Mouse (Mus musculus) liver, adult 2 months (tissue): ENCODE data around the gene Ak5. TPM values are rescaled to one million over a fixed set of nuclear protein-coding genes. Genes with fewer than 3 reads are reported as not detected.

Source experiments
- DNase-seq: peaks from one replicate; pipeline ENCODE4 v3.0.0-alpha.2; 2011; ENCODE audit warnings: low read depth, low spot score; ENCODE audit errors: extremely low read depth
- H3K27ac ChIP-seq: fragments of 200-500 bp; replicated peaks from 2 replicates; pipeline ENCODE4 v1.5.1; 2012; ENCODE audit warnings: low read depth, mild to moderate bottlenecking, control low read depth, inconsistent platforms, low read length; ENCODE audit not compliant: insufficient read depth
- H3K27me3 ChIP-seq: fragments of 200-500 bp; 2 replicates; pipeline ENCODE4 v1.6.1; 2012; ENCODE audit warnings: mild to moderate bottlenecking, moderate library complexity, low read length, inconsistent platforms; ENCODE audit not compliant: control insufficient read depth, insufficient read depth
- H3K36me3 ChIP-seq: fragments of 200-500 bp; 2 replicates; pipeline ENCODE4 v1.6.1; 2012; ENCODE audit warnings: low read length, inconsistent platforms; ENCODE audit not compliant: control insufficient read depth, insufficient read depth
- H3K4me1 ChIP-seq: fragments of 200-500 bp; 2 replicates; pipeline ENCODE4 v1.6.1; 2011; ENCODE audit warnings: low read length; ENCODE audit not compliant: control insufficient read depth, insufficient read depth
- H3K4me3 ChIP-seq: fragments of 200-500 bp; 2 replicates; pipeline ENCODE4 v1.5.1; 2011; ENCODE audit warnings: low read depth, mild to moderate bottlenecking, control low read depth, low read length, moderate library complexity; ENCODE audit not compliant: insufficient read depth
- H3K79me2 ChIP-seq: fragments of 200-500 bp; 2 replicates; pipeline ENCODE4 v1.6.1; 2012; ENCODE audit warnings: inconsistent platforms, mild to moderate bottlenecking, low read length, moderate library complexity; ENCODE audit not compliant: control insufficient read depth, insufficient read depth
- H3K9ac ChIP-seq: fragments of 200-500 bp; 2 replicates; pipeline ENCODE4 v1.6.1; 2012; ENCODE audit warnings: low read depth, mild to moderate bottlenecking, control low read depth, inconsistent platforms, low read length
- CTCF ChIP-seq: fragments of 200-500 bp; IDR thresholded peaks from 2 replicates; pipeline ENCODE4 v1.5.1; 2011; ENCODE audit warnings: low read depth, low read length, control low read depth
- POLR2A ChIP-seq: fragments of 200-500 bp; IDR thresholded peaks from 2 replicates; pipeline ENCODE4 v1.6.1; 2011; ENCODE audit warnings: low read length, control low read depth; ENCODE audit not compliant: insufficient read depth; ENCODE audit errors: extremely low read depth
- WGBS: fragments of 180-500 bp; shearing (Covaris S2); methylation state at CpG from one replicate; pipeline ENCODE4 v1.1.7; 2018; 5-methylcytosine and 5-hydroxymethylcytosine counted together
- polyA plus RNA-seq: library from polyadenylated mRNA; depleted of rRNA; stranded (reverse); fragments of >200 nt; gene quantifications from 2 replicates; pipeline ENCODE4 v1.2.3, GENCODE M21; 2012
- total RNA-seq: library from RNA; depleted of rRNA; stranded (reverse); fragments of >200 nt; gene quantifications from 2 replicates; pipeline ENCODE4 v1.2.3, GENCODE M21; 2014

The Ak5 gene
- total and polyA plus RNA-seq, 2 experiments = not detected

DNA sequence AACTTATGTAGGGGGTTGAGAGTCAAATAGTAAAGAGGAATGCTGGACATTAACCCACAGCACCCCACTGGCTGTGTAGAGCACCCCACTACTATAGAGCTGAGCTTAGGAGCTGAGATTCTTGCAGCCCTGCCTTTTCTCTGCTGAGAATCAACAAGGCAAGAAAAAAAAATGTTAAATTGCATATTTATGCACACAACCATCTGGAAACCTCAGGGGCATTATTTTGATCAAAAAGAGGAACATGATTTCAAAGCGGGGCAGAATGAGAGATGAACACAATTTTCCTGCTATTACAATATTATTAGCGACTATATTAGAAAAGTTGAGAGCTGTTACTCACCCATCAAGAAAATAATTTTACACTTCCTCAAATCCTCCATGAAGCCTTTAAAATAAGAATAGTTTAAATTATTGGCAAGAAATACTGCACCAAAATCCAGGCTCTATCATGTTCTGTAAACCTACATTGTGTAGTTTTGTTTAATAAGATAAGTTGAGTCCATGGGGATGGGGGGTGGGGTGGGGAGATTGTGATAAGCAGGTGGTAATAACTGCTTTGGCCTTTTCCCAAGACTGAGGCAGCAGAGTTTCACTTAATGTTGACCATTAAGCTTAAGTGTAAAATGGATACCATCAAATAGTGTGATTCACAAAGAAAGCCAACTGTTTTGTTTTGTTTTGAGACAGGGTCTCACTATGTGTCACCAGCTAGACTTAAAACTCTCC, 169.0 kb downstream of the Ak5 start:
- Histone ChIP-seq H3K4me1 (no peaks in the 10 kb centered on the region), H3K9ac (no peak overlapping the region), H3K27me3 (no peaks in the 10 kb centered on the region), H3K4me3 (no peak overlapping the region), H3K79me2 (no peaks in the 10 kb centered on the region), H3K36me3 (no peaks in the 10 kb centered on the region), H3K27ac (no peak overlapping the region)
- no peak for DNase-seq
- no peak for TF ChIP-seq POLR2A
- no peak for TF ChIP-seq CTCF
- WGBS = 81% methylated on average over 2 of the region's 2 CpGs

DNA sequence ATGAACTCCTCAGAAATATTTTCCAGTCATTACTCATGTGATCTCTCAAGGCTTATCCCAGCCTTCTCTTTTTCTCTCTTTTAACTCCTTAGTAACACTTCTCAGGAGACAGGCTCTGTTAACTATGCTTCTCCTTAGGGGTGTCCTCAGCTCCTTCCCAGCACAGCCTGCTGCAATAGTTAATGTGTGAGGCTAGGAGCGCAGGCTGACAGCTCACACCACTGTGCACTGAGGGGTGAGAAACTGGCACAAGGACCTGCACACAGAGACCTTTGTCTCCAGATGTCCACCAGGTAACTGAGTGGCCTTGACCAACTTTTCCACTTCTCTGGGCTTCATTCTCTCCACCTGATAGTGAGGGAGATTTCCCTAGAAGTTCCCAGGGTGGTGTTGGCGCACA, 170.3 kb downstream of the Ak5 start:
- 86% methylated on average over 2 of the region's 2 CpGs for WGBS
- no peak for DNase-seq

DNA sequence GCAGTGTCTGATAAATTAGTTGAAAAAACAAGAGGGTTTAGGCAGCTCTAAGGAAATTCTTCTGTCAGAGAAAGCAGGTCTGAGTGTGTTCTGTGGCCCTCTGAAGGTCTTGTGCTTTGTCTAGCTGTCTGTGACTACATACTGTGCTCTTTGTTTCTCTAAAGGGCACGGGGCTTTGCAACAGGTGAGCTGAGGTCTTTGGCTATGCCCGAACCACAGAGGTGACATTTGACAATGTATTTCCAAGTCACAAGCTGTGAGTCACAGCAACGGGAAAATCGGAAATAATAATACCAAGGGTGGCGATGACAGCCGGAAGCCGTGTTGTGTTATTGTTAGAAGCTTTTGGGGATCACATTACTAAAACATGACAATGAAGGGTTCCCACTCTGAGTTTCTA, 171.1 kb downstream of the Ak5 start:
- Histone ChIP-seq H3K9ac (no peak overlapping the region), H3K27me3 (no peaks in the 10 kb centered on the region), H3K4me1 (no peaks in the 10 kb centered on the region), H3K27ac (no peak overlapping the region), H3K4me3 (no peak overlapping the region), H3K79me2 (no peaks in the 10 kb centered on the region), H3K36me3 (no peaks in the 10 kb centered on the region)
- TF ChIP-seq CTCF (no peak), POLR2A (no peak)
- WGBS = 84% methylated on average over 7 of the region's 7 CpGs
- no peak for DNase-seq

More for the DNA sequence above, 170.3 kb downstream of the Ak5 start:
- Histone ChIP-seq H3K27me3 (no peaks in the 10 kb centered on the region), H3K4me3 (no peak overlapping the region), H3K79me2 (no peaks in the 10 kb centered on the region), H3K36me3 (no peaks in the 10 kb centered on the region), H3K27ac (no peak overlapping the region), H3K9ac (no peak overlapping the region), H3K4me1 (no peaks in the 10 kb centered on the region)
- no peak for TF ChIP-seq CTCF
- TF ChIP-seq POLR2A = no peak

DNA sequence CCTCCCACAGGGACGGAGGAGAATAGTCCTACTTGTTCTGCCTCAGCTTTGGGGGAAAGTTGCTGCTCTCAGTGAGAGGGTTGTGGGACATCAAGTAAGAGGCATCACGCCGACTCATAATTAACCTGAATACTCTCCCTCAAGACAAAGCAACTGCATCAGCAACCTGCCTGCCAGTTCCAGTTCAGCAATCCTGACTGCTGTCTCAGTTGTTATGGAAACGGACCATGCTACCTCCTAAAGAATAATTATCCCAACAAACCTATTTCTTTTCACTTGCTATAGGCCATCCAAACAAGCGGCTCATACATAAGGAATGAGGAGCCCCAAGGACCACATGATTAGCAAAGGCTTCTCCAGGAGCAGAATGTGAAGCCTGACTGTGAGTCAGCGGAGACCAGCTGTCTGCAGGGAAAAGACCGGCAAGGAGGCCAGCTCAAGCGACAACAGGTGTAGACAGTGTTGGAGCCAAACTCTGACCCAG, 172.7 kb downstream of the Ak5 start:
- no peak overlapping the region for H3K4me3 ChIP-seq
- DNase-seq = no peak
- TF ChIP-seq CTCF (no peak), POLR2A (no peak)
- no peaks in the 10 kb centered on the region for H3K4me1 ChIP-seq
- H3K79me2 ChIP-seq = no peaks in the 10 kb centered on the region
- no peaks in the 10 kb centered on the region for H3K36me3 ChIP-seq
- WGBS = 88% methylated on average over 8 of the region's 8 CpGs
- no peak overlapping the region for H3K27ac ChIP-seq
- H3K9ac ChIP-seq = no peak overlapping the region
- H3K27me3 ChIP-seq = no peaks in the 10 kb centered on the region

DNA sequence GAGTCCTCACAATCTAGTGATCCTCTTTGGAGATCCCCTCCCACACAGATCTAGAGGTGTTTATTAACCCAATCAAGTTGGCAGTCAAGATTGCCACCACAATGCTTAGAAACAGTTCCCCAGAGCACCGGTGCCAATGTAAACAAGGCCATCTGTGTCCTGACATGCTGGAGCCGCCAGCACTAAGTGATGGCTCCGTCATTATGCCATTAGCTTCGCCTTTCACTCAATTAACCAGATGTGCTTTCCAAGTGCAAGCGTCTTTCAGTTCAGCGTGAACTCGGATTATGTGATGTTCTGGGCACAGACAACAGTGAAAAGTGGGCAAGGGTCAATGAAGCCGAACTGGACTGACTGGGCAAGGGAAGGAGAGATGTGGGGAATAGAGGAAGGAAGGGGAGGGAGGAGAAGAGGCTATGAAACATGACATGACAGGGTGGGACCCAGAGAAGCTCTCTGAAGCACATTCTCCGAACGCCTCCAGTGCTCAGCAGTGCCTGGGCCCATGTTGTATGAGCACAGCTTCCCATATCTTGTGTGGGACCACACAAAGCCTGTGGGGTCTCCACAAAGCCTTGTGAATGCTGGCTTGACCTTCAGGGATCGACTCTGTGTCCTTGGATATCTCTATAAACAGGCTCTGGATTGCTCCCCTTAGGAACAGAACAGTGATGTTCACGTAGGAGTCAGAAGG, 173.3 kb downstream of the Ak5 start:
- TF ChIP-seq CTCF (no peak), POLR2A (no peak)
- no peaks in the 10 kb centered on the region for H3K27me3 ChIP-seq
- H3K9ac ChIP-seq = no peak overlapping the region
- H3K36me3 ChIP-seq = no peaks in the 10 kb centered on the region
- H3K4me3 ChIP-seq = no peak overlapping the region
- WGBS = 57% methylated on average over 12 of the region's 12 CpGs
- H3K79me2 ChIP-seq = no peaks in the 10 kb centered on the region
- DNase-seq = peak; percentile 26
- no peaks in the 10 kb centered on the region for H3K4me1 ChIP-seq
- H3K27ac ChIP-seq = no peak overlapping the region

DNA sequence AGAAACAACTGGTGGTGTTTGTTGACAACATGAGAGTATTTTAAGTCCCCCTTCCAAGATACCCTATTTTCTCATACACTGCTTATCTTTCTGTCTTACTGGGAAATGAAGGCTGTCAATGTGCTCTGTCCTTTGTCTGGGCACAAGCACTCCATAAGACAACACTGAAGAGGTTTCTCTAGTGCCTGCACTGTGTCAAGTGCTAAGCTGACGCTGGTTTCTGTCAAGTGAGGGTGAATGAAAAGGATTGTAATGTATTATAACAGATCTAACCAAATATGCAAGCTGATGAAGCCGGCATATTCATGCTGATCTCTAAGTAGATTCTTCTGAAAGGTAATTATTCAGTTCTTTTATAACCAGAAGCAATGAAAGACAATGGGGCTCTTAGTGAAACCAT, 174.3 kb downstream of the Ak5 start:
- Histone ChIP-seq H3K36me3 (no peaks in the 10 kb centered on the region), H3K27me3 (no peaks in the 10 kb centered on the region), H3K4me1 (no peaks in the 10 kb centered on the region), H3K4me3 (no peak overlapping the region), H3K27ac (no peak overlapping the region), H3K9ac (no peak overlapping the region), H3K79me2 (no peaks in the 10 kb centered on the region)
- TF ChIP-seq CTCF = no peak
- no peak for TF ChIP-seq POLR2A
- 80% methylated on average over 2 of the region's 2 CpGs for WGBS
- DNase-seq = no peak
